Mouse (Mus musculus) stomach, embryonic 14.5 days (tissue): ENCODE measurements around the gene Ppp4c. TPM values are rescaled to one million over a fixed set of nuclear protein-coding genes. Genes with fewer than 3 reads are reported as not detected.

Experiments used
- ATAC-seq: fragments of 200-750 bp; cut with Nextera tagmentation; 2 replicates; pipeline ENCODE4 v1.8.0; 2017; ENCODE audit warnings: low read depth, moderate TSS enrichment; ENCODE audit not compliant: insufficient number of reproducible peaks, insufficient read depth, low FRiP score
- H3K27ac ChIP-seq: fragments of 300-500 bp; sonication (generic); 2 replicates; pipeline ENCODE4 v1.5.1; 2014; ENCODE audit warnings: mild to moderate bottlenecking, low read length, moderate library complexity, mixed read lengths
- H3K27me3 ChIP-seq: fragments of 300-500 bp; sonication (generic); 2 replicates; pipeline ENCODE4 v1.6.1; 2014; ENCODE audit warnings: low read length, control low read depth, mixed read lengths; ENCODE audit not compliant: control insufficient read depth, insufficient read depth
- H3K36me3 ChIP-seq: fragments of 300-500 bp; sonication (generic); 2 replicates; pipeline ENCODE4 v1.6.1; 2014; ENCODE audit warnings: mild to moderate bottlenecking, control low read depth, low read length, moderate library complexity, mixed read lengths; ENCODE audit not compliant: control insufficient read depth, insufficient read depth
- H3K4me1 ChIP-seq: fragments of 300-500 bp; sonication (generic); 2 replicates; pipeline ENCODE4 v1.6.1; 2014; ENCODE audit warnings: low read length, control low read depth, mixed read lengths; ENCODE audit not compliant: control insufficient read depth, insufficient read depth
- H3K4me2 ChIP-seq: fragments of 300-500 bp; sonication (generic); replicated peaks from 2 replicates; pipeline ENCODE4 v1.6.1; 2014; ENCODE audit warnings: low read depth, low read length, control low read depth
- H3K4me3 ChIP-seq: fragments of 300-500 bp; sonication (generic); 2 replicates; pipeline ENCODE4 v1.5.1; 2014; ENCODE audit warnings: low read depth, low read length, control low read depth
- H3K9ac ChIP-seq: fragments of 300-500 bp; sonication (generic); replicated peaks from 2 replicates; pipeline ENCODE4 v1.6.1; 2014; ENCODE audit warnings: low read depth, mild to moderate bottlenecking, control low read depth, low read length, moderate library complexity, mixed read lengths
- H3K9me3 ChIP-seq: fragments of 300-500 bp; sonication (generic); 2 replicates; pipeline ENCODE4 v1.6.1; 2016; ENCODE audit warnings: low read depth, low read length, control low read depth; ENCODE audit not compliant: control insufficient read depth
- WGBS: fragments of 180-500 bp; shearing (Covaris S2); extraction: QIAGEN DNeasy Blood & Tissue Kit; methylation state at CpG from one replicate; pipeline ENCODE4 v1.1.7; 2014; 5-methylcytosine and 5-hydroxymethylcytosine counted together
- polyA plus RNA-seq: library from polyadenylated mRNA; unstranded; fragments of >200 nt; fragmentation: Nextera tagmentation; extraction: Ambion mirVana; gene quantifications from 2 replicates; pipeline ENCODE4 v1.2.1, GENCODE M21; 2014

The Ppp4c gene
- polyA plus RNA-seq = 239 and 258 TPM in 2 replicates

- Histone ChIP-seq H3K9me3 (no peaks in the 10 kb centered on the region), H3K9ac (peak within 1 kb of the TSS; percentile 93), H3K36me3 (peaks cover 58% of the 10 kb centered on the region), H3K4me1 (peaks cover 14% of the 10 kb centered on the region; the same call in 1 of the 2 replicates), H3K4me2 (peak within 1 kb of the TSS; percentile 66), H3K27me3 (no peaks in the 10 kb centered on the region), H3K4me3 (peak within 1 kb of the TSS; percentile 90), H3K27ac (peak within 1 kb of the TSS; percentile 96)
- under 1% methylated on average over 79 of the region's 83 CpGs for WGBS
- ATAC-seq = peak; percentile 95
Observed at GRCm38 (mm10) chr7:126791851-126792720, at the start of gene Ppp4c. Gene Ppp4c, minus strand, starts transcription at chr7:126792496.

GRCm38 (mm10) chr7:126833294-126833693 lies 41.0 kb upstream of the Ppp4c start:
- Histone ChIP-seq H3K9me3 (no peaks in the 10 kb centered on the region), H3K9ac (no peak overlapping the region), H3K27ac (no peak overlapping the region), H3K4me1 (no peaks in the 10 kb centered on the region), H3K27me3 (no peaks in the 10 kb centered on the region), H3K4me2 (no peak overlapping the region), H3K4me3 (no peak overlapping the region), H3K36me3 (no peaks in the 10 kb centered on the region)
- ATAC-seq = no peak
- 80% methylated on average over 1 of the region's 1 CpGs for WGBS

GRCm38 (mm10) chr7:126832036-126832598 lies 39.8 kb upstream of the Ppp4c start:
- Histone ChIP-seq H3K27ac (no peak overlapping the region), H3K4me1 (no peaks in the 10 kb centered on the region), H3K36me3 (no peaks in the 10 kb centered on the region), H3K9me3 (no peaks in the 10 kb centered on the region), H3K4me2 (peak overlapping the region; percentile 46), H3K27me3 (no peaks in the 10 kb centered on the region), H3K9ac (no peak overlapping the region), H3K4me3 (peak overlapping the region; percentile 25)
- peak; percentile 81; the same call in 1 of the 2 replicates for ATAC-seq
- WGBS = under 1% methylated on average over 21 of the region's 21 CpGs

GRCm38 (mm10) chr7:126831539-126831938 lies 39.2 kb upstream of the Ppp4c start, which contains the start of gene 4930451I11Rik:
Gene 4930451I11Rik, minus strand, starts transcription at chr7:126831639.
- no peak within 1 kb of the TSS for H3K9ac ChIP-seq
- no peak for ATAC-seq
- peak within 1 kb of the TSS; percentile 25 for H3K4me3 ChIP-seq
- H3K4me2 ChIP-seq = peak within 1 kb of the TSS; percentile 46
- no peaks in the 10 kb centered on the region for H3K4me1 ChIP-seq
- no peaks in the 10 kb centered on the region for H3K36me3 ChIP-seq
- no peak within 1 kb of the TSS for H3K27ac ChIP-seq
- H3K9me3 ChIP-seq = no peaks in the 10 kb centered on the region
- 61% methylated on average over 5 of the region's 5 CpGs for WGBS
- no peaks in the 10 kb centered on the region for H3K27me3 ChIP-seq

GRCm38 (mm10) chr7:126825952-126826351 lies 33.7 kb upstream of the Ppp4c start:
- no peak overlapping the region for H3K27ac ChIP-seq
- no peak overlapping the region for H3K9ac ChIP-seq
- H3K4me3 ChIP-seq = no peak overlapping the region
- no peak for ATAC-seq
- H3K36me3 ChIP-seq = no peaks in the 10 kb centered on the region
- WGBS = 67% methylated on average over 5 of the region's 5 CpGs
- no peaks in the 10 kb centered on the region for H3K4me1 ChIP-seq
- 0 out of 2 replicates have a peak, but pooled peaks cover 9% of the 10 kb centered on the region for H3K27me3 ChIP-seq
- no peak overlapping the region for H3K4me2 ChIP-seq
- H3K9me3 ChIP-seq = no peaks in the 10 kb centered on the region

- no peaks in the 10 kb centered on the region for H3K9me3 ChIP-seq
- H3K27ac ChIP-seq = no peak overlapping the region
- 0 out of 2 replicates have a peak, but pooled peaks cover 9% of the 10 kb centered on the region for H3K27me3 ChIP-seq
- 23% methylated on average over 8 of the region's 8 CpGs for WGBS
- no peak overlapping the region for H3K4me2 ChIP-seq
- H3K4me1 ChIP-seq = no peaks in the 10 kb centered on the region
- H3K36me3 ChIP-seq = no peaks in the 10 kb centered on the region
- H3K9ac ChIP-seq = no peak overlapping the region
- no peak for ATAC-seq
- H3K4me3 ChIP-seq = no peak overlapping the region
Observed at GRCm38 (mm10) chr7:126825403-126825802, 33.1 kb upstream of the Ppp4c start.

- Histone ChIP-seq H3K4me3 (no peak overlapping the region), H3K27ac (no peak overlapping the region), H3K9ac (no peak overlapping the region), H3K4me2 (no peak overlapping the region), H3K4me1 (no peaks in the 10 kb centered on the region), H3K9me3 (no peaks in the 10 kb centered on the region), H3K36me3 (no peaks in the 10 kb centered on the region), H3K27me3 (0 out of 2 replicates have a peak, but pooled peaks cover 9% of the 10 kb centered on the region)
- ATAC-seq = no peak
- WGBS = 19% methylated on average over 10 of the region's 10 CpGs
Observed at GRCm38 (mm10) chr7:126823940-126824339, 31.6 kb upstream of the Ppp4c start.

- Histone ChIP-seq H3K36me3 (no peaks in the 10 kb centered on the region), H3K27me3 (0 out of 2 replicates have a peak, but pooled peaks cover 9% of the 10 kb centered on the region), H3K27ac (no peak overlapping the region), H3K9ac (no peak overlapping the region), H3K4me3 (peak overlapping the region; percentile 19), H3K4me2 (peak overlapping the region; percentile 33), H3K4me1 (no peaks in the 10 kb centered on the region), H3K9me3 (no peaks in the 10 kb centered on the region)
- 2% methylated on average over 17 of the region's 19 CpGs for WGBS
- ATAC-seq = no peak
Observed at GRCm38 (mm10) chr7:126823202-126823711, 31.0 kb upstream of the Ppp4c start.
